Mouse (Mus musculus) bone marrow macrophage, adult 2 months (primary cell): Measurements from ENCODE around the gene Mrps21. TPM values are rescaled to one million over a fixed set of nuclear protein-coding genes. Genes with fewer than 3 reads are reported as not detected.
"Not testable (repeated sequence)": the region's sequence is repeated elsewhere in the genome, so short reads cannot be mapped to it uniquely, and the experiment has no call there.

Experiments
- H3K27ac ChIP-seq: 2 replicates; pipeline ENCODE4 v1.5.1; 2012; ENCODE audit warnings: low read depth, low read length; ENCODE audit not compliant: insufficient read depth
- H3K4me1 ChIP-seq: 2 replicates; pipeline ENCODE4 v1.6.1; 2012; ENCODE audit warnings: low read length; ENCODE audit not compliant: control insufficient read depth, insufficient read depth
- H3K4me3 ChIP-seq: 2 replicates; pipeline ENCODE4 v1.5.1; 2012; ENCODE audit warnings: mild to moderate bottlenecking, low read length, moderate library complexity; ENCODE audit not compliant: insufficient read depth
- CTCF ChIP-seq: IDR thresholded peaks from 2 replicates; pipeline ENCODE4 v1.5.1; 2012; ENCODE audit warnings: low read depth, mild to moderate bottlenecking, low read length, moderate library complexity
- POLR2A ChIP-seq: IDR thresholded peaks from 2 replicates; pipeline ENCODE4 v1.6.1; 2012; ENCODE audit warnings: mild to moderate bottlenecking, low read depth, low read length, borderline replicate concordance
- polyA plus RNA-seq: library from polyadenylated mRNA; stranded (reverse); fragments of >200 nt; gene quantifications from 2 replicates; pipeline ENCODE4 v1.2.4, GENCODE M21; 2012; ENCODE audit not compliant: missing spikeins, insufficient read depth, insufficient read length

Mrps21 gene
- polyA plus RNA-seq, 1 experiment, result 228 TPM

- H3K27ac ChIP-seq, result no peak overlapping the region
- TF ChIP-seq POLR2A (no peak), CTCF (no peak)
- H3K4me1 ChIP-seq, result peaks cover 7% of the 10 kb centered on the region; the same call in 1 of the 2 replicates
- peak overlapping the region; percentile 55 for H3K4me3 ChIP-seq
Observed at GRCm38 (mm10) chr3:95872048-95872447, 729 bp upstream of the Mrps21 start.

- peak overlapping the region; percentile 57 for H3K4me3 ChIP-seq
- H3K4me1 ChIP-seq, result peaks cover 7% of the 10 kb centered on the region; the same call in 1 of the 2 replicates
- peak overlapping the region; percentile 44 for H3K27ac ChIP-seq
- TF ChIP-seq POLR2A (no peak), CTCF (no peak)
Observed at GRCm38 (mm10) chr3:95870976-95871375, 343 bp downstream of the Mrps21 start.

GRCm38 (mm10) chr3:95867408-95867807 lies 3.9 kb downstream of the Mrps21 start:
- TF ChIP-seq POLR2A (no peak), CTCF (no peak)
- Histone ChIP-seq H3K27ac (no peak overlapping the region), H3K4me1 (peaks cover 7% of the 10 kb centered on the region; the same call in 1 of the 2 replicates), H3K4me3 (no peak overlapping the region)

GRCm38 (mm10) chr3:95866071-95866470 lies 5.2 kb downstream of the Mrps21 start:
- TF ChIP-seq POLR2A (no peak), CTCF (no peak)
- Histone ChIP-seq H3K4me1 (peaks cover 3% of the 10 kb centered on the region; the same call in 1 of the 2 replicates), H3K27ac (no peak overlapping the region)

GRCm38 (mm10) chr3:95865571-95865970 lies 5.7 kb downstream of the Mrps21 start:
- H3K4me1 ChIP-seq, result peaks cover 3% of the 10 kb centered on the region; the same call in 1 of the 2 replicates
- no peak overlapping the region for H3K27ac ChIP-seq
- TF ChIP-seq CTCF (no peak), POLR2A (no peak)
- no peak overlapping the region for H3K4me3 ChIP-seq

More at GRCm38 (mm10) chr3:95866071-95866470, 5.2 kb downstream of the Mrps21 start:
- no peak overlapping the region for H3K4me3 ChIP-seq

- Histone ChIP-seq H3K27ac (no peak overlapping the region), H3K4me1 (no peaks in the 10 kb centered on the region), H3K4me3 (no peak overlapping the region)
- TF ChIP-seq POLR2A (no peak), CTCF (no peak)
Observed at GRCm38 (mm10) chr3:95865050-95865449, 6.3 kb downstream of the Mrps21 start.

- Histone ChIP-seq H3K4me1 (no peaks in the 10 kb centered on the region), H3K27ac (no peak overlapping the region), H3K4me3 (no peak overlapping the region)
- TF ChIP-seq POLR2A (no peak), CTCF (no peak)
Observed at GRCm38 (mm10) chr3:95863578-95863977, 7.7 kb downstream of the Mrps21 start.

- no peaks in the 10 kb centered on the region for H3K4me1 ChIP-seq
- no peak overlapping the region for H3K4me3 ChIP-seq
- no peak overlapping the region for H3K27ac ChIP-seq
- no peak for TF ChIP-seq POLR2A
- TF ChIP-seq CTCF, result no peak
Observed at GRCm38 (mm10) chr3:95861796-95862195, 9.5 kb downstream of the Mrps21 start.

- Histone ChIP-seq H3K4me1 (peaks cover under 1% of the 10 kb centered on the region; the same call in 1 of the 2 replicates), H3K4me3 (no peak overlapping the region), H3K27ac (no peak overlapping the region)
- TF ChIP-seq CTCF (peak; percentile 19; the same call in 1 of the 2 replicates), POLR2A (no peak)
Observed at GRCm38 (mm10) chr3:95861216-95861615, 10.1 kb downstream of the Mrps21 start.

- Histone ChIP-seq H3K4me1 (peaks cover 3% of the 10 kb centered on the region; the same call in 1 of the 2 replicates), H3K4me3 (no peak overlapping the region), H3K27ac (no peak overlapping the region)
- TF ChIP-seq CTCF (no peak), POLR2A (no peak)
Observed at GRCm38 (mm10) chr3:95860323-95860722, 11.0 kb downstream of the Mrps21 start.

- not testable (repeated sequence) for H3K4me3 ChIP-seq, H3K4me1 ChIP-seq, H3K27ac ChIP-seq
Observed at GRCm38 (mm10) chr3:95858278-95858677, 13.0 kb downstream of the Mrps21 start.

GRCm38 (mm10) chr3:95857050-95857449 lies 14.3 kb downstream of the Mrps21 start:
- H3K27ac ChIP-seq, H3K4me3 ChIP-seq, H3K4me1 ChIP-seq: not testable (repeated sequence)
